Mouse (Mus musculus) layer of hippocampus, adult 11-12 months (tissue): ENCODE measurements at regions not wholly inside any gene's neighbourhood (a gene's known extent, or its start where the extent isn't known, plus 50 kb on each side); places are given as distances from the start of the nearest gene placed in this dataset.
"Not testable (repeated sequence)": the region's sequence is repeated elsewhere in the genome, so short reads cannot be mapped to it uniquely, and the experiment has no call there.

ENCODE experiments used
- DNase-seq: peaks from one replicate; pipeline ENCODE4 v3.0.0; 2022; ENCODE audit warnings: low spot score

DNA sequence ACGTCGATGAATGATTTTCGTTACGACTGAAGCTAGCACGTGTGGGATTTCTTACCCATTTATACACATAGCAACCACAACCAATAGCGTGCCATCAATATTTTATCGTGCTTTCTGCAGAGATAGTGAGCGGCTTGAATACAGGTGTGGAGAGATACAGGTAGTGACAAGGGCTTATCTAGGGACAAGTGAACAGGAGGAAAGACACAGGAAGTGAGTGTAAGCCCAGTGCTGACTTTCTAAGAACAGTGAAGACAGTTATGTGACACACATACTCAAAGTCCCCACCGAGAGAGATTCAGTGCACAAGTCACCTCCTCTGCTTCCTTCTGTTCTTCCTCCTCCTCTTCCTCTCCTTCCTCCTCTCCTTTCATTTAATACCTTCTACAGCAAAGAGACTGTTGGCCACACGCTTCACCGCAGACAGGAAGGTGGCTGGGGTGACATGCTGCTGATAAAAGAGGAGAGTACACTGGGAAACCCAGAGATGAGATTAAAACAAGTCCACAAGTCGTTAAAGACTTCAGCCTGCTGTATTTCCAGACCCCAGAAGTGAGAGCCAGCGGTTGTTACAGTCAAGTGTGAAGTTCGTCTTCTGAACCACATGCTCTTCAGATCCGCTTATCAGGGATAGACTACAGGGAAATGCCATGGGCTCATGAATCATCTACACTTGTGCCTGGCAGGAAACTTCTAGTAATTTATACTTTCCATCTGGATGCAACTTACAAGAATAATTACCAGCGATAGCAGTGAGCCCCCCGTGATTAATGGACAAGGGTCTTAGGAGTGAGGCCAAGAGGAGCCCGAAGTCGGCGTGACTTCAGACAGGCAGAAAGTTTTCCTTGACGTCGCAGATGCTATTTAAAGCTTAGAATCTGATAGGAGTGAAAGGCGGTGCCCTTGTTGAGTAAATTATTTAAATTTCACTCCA is 180.5 kb downstream of the Gxylt1 start:
- DNase-seq: no peak

DNA sequence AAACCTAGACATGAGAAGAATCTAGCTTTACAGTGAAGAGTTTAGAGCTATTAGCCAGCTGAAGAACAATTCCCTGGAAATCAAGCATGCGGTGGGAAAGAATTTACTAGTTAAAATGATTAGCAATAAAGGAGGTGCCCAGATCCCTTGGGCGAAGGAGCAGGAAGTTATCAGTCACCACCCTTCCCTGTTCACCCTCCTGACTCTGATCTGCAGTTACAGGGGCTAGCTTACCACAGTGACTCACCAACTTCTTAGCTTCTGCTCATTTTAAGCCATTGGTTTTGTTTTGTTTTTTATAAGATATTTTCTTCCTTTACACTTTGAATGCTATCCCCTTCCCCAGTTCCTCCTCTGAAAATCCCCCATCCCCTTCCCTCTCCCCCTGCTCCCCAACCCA is 183.6 kb downstream of the Gxylt1 start:
- no peak for DNase-seq

DNA sequence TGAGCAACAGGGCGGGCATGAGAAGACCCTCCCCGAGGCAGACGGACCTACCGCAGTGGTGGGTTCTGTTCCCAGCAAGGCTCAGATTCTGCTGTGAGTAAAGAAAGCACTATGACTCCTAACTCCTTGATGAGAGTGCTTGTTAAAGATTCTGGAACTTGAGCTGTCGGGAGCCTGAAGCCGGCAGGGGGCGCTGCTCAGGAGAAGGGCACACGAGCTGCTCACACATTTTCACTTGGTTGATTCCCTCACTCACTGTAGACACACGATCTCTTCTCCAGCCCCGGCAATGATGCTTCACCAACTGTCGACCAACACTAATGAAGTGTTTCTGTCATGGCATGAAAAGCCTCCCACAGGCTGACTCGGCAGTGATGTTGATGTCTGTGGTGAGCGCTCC is 185.6 kb downstream of the Gxylt1 start:
- peak; percentile 78 for DNase-seq

DNA sequence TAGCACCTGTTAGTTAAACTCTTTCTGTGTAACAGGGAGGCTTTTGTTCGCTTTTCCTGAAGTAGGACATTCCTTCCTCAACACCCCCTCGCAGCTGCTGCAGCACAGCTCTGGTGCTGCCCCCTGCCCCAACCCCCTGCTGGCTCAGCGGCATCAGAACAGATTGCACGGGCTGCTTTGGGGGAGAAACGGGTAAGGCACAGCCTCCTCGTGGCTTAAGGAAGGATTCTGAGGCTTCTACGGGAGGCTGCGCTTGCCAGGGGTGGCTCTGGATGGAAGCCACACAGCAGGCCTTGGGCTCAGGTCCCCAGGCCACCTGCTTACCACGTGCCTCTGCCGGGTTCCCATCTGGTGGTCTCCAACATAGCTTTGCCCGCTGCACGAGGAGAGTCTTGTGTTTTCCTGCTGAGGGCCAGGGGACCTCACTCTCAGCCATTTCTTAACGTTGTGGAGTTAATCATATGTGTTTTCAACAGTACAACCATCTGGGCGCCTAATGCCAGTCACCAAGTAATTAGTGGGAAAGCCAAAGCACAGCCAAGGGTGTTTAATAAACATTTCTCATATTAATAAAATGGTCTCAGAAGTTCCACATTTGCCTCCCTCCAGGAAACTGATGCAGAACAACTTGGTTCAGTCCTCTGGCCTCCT is 189.9 kb downstream of the Gxylt1 start:
- DNase-seq: peak; percentile 28

DNA sequence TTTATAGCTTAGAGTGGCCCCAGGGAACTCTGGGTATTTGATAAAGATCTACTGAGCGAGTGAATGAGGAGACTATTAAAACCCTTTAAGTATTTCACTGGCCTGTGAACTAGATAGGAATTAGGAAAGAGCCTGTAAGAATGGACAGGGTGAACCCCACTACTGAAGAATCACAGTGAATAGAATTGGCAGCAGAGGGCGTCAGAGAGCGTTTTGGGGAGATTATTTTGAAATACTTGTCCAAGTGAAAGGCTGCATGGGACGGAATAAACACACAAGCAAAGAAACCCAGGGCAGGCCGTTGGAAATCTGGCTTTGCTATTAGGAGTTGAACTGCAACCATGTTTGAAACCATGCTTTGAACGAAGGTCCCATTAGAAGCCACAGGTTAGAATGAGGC is 200.9 kb downstream of the Gxylt1 start:
- DNase-seq: no peak

DNA sequence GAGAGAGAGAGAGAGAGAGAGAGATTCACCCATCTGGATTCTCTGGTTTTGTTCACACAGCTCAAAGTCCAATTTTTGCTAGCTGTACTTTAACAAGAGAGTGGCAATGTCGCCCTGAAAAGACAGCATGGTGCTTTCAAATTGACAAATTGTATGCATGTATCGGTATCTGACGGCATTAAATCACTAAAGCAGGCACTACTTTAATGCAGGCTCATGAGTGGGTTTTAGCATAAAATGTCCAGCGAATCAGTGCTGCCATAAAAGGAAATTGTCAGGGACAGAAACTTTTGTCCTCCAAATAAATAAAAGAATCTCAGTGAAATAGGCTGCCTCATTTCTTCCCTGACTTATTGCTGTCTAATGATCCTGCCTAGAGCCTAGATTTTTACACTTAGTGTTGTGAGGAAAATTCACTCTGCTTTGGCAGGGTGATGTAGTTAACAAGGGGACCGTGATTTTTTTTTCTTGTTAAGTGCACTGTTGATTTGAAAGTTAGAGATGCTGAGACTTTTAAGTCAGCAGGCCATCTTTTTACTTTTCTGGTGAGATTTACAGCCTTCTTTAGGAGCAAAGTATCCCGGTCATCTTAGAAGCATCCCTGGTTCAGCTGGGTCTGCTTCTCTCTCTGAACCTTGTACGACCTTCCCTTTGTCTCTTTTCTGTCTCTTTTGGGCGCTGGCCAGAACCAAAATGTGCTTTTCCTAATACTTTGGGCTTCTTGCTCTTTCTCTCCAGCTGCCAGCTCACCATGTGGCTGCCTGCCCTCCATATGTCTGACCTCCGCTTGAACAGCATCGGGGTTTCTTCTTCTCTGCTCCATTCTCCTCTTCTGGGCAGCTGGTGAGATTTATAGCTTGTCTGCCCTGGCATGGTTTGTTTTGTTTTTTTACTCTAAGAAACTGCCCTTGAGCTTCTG is 212.5 kb downstream of the Gxylt1 start:
- no peak for DNase-seq

DNA sequence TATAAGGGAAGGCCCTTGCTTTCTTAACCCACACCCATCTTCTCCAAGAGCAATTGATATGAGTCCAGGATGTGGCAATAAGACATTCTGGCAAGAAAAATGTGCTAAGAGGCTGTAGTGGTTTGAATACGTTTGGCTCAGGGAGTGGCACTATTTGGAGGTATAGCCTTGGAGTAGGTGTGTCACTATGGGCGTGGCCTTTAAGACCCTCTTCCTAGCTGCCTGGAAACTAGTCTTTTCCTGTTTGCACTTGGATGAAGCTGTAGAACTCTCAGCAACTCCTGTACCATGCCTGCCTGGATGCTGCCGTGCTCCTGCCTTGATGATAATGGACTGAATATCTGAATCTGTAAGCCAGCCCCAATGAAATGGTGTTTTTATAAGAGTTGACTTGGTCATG is 221.5 kb downstream of the Gxylt1 start:
- DNase-seq: no peak

DNA sequence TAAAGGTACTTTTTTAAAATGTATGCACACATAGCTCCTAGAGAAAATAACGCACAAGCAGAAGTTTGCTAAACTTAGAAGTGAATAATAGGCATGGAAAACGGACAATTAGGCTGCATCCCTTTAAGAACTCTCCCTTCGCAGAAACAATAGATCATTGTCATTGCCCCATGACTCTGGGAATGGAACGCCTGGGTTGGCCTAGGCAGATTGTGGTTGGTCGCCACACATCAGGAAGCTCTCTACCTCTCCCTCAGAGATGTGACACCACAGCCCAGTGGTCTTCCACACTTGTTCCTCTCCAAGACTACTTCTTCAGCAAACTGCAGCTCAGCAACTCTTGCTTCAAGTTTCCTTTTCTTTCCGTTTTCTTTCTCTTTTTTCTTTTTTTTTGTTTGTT is 247.8 kb downstream of the Gxylt1 start:
- DNase-seq: no peak

DNA sequence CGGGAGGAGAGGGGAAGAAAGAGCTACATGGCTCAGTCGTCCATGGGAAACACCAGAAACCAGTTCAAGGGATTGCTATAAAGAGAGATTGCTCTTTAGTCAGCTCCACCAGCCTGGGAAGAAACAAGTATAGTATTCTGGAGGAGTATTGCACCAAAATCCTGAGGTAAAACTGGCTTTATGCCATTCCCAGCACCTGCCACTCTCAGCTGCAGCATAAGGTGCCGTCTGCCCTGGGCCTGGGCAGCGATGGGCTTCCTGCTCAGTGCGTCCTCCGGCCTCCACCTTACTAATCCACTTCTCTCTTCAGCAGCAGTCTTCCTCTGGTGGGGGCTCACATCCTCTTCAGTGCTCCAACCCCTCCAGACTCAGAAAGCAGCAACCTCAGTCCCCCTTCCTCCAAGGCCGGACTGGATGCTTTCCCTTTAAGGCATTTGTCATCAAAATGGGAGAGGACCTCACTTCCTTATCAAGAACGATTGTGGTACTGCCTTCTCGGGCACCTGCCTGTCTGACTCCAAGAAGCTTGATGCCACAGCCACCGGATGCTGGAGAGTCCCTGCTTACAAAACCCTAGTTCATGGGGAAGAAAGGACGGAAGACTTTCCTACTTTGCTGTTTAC is 248.4 kb downstream of the Gxylt1 start:
- DNase-seq: no peak

DNA sequence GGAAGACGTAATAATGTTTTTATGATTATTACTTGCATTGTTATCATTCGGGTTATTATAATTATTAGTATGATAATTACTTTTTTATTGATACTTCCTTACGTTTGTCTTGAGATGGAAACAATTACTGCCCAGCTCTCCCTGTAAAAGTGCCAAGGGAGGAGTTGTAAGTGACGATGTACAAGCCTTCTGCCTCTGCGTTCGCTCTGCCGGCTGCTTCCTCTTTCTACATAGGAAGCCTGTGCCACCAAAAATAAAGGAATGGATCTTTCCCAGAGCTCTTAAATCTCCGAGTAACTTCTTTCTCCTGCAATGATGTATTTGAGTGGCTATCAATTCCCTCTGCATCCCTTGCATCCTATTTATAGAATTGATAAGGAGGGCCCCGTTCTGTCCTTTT is 249.2 kb downstream of the Gxylt1 start:
- DNase-seq: no peak

DNA sequence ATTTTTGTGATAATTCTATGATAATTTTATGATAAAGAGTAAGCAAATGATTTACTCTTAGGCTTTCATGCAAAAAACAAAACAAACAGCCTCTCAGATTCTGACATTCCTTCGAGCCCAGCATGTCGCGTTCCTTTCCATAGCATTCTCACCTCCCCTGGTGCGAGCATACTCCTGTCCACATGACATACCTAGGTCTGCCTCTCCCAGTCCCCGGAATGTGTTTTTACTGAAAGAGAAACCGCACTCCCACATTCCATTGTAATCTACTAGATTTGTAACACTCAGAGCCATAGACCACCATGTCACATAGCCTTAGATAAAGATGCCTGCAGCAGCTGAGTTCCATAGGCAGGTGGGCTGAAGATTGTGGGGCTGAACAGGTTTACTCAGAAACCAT is 250.8 kb downstream of the Gxylt1 start:
- DNase-seq: no peak

DNA sequence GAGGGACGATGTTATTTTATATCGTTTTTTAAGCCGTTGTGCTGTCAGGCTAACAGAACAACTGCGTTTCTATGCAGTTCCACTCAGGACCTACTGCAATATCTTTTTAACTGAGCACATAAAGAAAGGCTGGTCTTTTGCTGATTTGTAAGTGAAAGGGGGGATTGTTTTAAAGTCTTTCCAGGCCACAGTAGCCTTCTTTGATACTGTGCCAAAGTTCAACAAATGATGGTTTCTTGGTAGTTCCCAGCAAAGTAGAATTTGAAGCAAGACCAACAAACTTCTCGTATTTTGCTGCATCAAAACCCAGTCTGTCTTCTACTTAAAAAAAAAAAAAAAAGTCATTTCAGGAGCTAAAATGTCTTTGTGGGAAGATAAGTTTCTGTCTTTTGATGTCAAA is 263.8 kb downstream of the Gxylt1 start:
- no peak for DNase-seq

DNA sequence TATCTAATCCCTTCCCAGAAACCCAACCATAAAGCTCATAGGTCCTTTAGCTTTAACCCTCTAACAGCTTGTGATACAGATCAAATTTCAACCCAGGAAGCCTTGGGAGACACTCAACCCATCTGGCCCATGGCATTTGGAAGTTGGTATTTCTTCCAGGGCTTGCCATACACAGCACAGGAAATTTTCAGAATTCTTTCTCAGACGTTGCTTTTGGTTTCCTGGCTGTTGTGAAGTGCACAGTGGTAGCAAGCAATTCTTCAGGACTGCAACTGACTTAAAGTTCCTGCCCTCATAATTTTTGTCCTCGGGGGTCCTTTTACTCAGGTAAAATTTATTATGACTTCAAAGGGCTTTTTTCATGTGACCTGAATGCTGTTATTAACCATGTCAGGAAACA is 264.4 kb downstream of the Gxylt1 start:
- no peak for DNase-seq

DNA sequence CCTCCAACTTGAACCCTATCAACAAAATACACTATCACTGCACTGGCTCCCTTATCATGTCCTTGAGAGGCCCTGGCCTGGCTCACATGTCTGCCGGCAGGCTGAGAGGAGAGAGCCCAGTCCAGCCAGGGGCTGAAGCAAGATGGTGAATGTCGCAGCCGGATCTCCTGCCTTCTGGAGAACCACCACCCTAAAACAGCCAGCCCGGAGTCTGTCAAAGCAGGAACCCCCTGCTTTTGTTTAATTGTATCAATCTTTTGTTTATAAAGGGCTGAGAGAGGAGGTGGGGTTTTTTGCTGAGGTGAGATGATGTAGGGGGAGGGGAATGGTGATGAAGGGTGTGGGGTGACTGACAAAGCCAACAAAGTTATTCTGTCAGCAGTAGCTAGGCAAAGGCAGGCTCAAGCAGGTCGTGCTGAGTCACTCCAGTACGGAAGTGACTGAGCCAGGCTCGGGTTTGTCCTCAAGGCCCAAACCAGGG is 269.2 kb downstream of the Gxylt1 start:
- DNase-seq: no peak

DNA sequence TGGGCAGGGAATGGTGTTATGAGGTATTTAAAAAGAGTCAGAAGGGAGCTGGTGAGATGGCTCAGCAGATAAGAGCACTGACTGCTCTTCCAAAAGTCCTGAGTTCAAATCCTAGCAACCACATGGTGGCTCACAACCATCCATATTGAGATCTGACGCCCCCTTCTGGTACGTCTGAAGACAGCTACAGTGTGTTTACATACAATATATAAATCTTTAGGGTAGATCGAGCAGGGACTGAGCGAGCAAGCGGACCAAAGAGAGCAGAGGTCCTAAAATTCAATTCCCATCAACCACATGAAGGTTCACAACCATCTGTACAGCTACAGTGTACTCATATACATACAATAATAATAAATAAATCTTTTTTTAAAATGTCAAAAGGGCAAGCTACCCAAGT is 269.8 kb downstream of the Gxylt1 start:
- DNase-seq: not testable (repeated sequence)

DNA sequence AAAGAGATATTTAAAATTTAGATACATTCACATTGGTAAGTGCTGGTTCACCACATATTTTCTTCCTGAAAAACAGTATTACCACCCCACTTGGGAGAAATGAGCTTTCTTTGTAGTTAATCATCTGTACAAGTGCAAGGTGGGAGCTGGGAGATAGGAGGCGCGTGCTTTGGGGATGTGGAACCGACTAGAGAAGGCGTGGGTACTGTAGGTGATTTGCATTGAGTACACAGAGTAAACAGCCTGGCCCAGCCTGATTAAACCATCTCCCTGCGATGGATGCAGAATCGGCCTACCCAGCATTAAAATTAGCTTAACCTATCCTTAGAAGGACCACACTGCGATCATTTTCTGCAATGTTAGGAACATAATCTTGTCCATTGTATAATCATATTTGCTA is 270.4 kb downstream of the Gxylt1 start:
- DNase-seq: no peak

DNA sequence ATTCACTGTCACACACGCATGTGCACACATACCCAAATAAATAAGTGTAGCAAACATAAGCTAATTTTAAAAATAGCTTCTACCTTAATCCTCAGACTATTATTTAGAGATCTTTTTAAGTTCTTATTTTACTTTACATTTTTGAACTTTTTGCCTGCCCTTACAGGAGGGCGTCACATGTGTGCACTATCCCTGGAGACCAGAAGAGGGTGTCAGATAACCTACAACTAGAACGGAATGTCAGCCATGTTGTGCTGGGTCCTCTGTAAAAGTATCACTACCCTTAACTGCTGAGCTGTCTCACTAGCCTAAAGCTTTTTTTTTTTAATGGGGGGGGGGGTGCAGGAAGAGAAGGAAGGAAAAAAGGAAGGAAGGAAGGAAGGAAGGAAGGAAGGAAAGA is 271.7 kb downstream of the Gxylt1 start:
- DNase-seq: no peak

DNA sequence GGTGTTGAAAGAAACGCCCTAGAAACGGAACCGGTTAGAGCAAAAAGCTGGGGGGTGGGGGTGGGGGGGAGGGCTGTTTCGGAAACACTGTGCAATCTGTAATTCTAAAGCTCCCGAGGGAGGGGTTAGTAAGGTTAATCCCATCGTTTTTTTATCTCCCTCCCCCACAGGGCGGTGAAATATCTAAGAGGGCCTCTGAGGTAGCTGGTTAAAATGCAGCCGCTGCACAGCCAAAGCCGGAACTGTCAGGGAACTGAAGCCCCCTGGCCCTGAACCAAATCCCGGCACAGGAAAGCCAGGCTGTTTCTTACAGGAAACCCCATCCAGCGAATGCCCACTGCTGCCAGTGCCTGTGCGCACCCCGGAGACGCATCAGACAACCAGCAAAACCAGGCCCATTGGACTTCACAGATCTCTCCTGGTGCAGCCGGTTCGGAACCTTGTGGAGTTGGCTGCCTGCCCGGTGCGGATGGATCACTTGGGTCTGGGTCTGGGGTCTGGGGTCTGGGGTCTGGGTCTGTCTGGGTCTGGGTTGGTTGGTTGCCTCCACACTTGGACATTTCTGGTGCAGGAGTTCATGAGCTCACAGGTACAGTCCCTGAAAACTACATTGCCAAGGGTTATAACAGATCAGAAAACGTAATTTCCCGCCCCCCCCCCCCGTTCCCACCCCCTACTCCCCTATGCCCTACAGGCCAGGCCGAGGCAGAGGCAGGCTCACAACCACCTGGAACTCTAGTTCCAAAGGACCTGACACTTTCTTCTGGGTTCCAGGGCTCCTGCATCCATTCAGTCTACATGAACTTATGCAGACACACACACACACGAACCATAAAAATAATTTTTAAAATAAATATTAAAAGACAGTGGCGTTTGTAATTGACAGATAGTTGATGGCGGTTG is 272.7 kb downstream of the Gxylt1 start:
- DNase-seq: peak; percentile 30

DNA sequence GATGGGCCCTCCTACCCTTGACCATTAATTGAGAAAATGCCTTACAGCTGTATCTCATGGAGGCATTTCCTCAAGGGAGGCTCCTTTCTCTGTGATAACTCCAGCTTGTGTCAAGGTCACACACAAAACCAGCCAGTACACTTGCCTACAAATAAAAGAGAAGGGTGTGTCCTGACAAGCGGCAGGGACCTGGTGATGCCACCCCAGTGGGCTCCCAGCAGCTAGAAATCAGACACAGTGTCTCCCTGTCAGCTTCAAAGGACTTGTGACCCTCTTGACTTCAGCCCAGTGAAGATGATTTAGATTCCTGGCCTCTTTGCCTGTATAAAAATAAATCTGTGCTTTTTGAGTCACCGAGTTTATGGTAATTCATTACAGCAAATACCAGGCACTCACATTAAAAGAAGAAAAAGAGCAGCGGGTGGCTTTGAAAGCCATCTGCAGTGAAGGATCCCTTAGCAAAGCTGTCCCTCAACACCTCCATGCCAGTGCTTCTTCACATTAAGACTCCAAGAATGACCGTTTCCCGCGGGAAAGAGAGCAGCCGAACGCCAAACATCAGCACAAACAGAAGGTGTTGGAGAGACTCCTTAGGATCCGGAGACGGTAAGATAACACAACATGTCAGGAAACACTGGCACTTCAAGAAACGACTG is 273.5 kb downstream of the Gxylt1 start:
- no peak for DNase-seq

DNA sequence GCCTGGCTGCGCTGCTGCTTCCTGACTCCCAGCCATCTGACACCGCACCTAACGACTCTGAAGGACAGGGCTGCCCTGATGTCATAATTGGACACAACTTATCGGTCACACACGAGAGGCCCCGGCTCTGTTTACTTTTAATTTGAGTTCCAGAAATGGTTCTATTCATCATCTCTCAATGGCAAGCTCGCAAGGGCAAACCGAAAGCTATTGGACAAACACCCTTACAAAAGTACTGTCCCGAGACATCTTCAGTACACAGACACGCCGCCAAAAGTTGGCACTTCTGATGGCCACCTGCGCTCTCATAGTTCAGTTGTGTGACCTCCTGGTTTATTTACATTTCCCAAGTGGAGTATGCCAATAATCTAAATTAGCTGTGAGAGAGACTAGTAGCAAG is 274.9 kb downstream of the Gxylt1 start:
- DNase-seq: no peak
